Mouse (Mus musculus): Measurements from ENCODE around the gene Src.

GRCm38 (mm10) chr2:157471737-157472136 is 53.5 kb downstream of the Src start:
- TF ChIP-seq CTCF (IDR thresholded peaks at IDR 0.05; ENCODE audit: borderline replicate concordance, insufficient read depth, low read length) (no peak), POLR2A (IDR thresholded peaks at IDR 0.05; ENCODE audit: low read depth, low read length) (no peak)
